Mouse (Mus musculus) right cerebral cortex, adult 2 months (tissue): ENCODE data around the gene Trp53tg5.

Source experiments
- DNase-seq, 2 experiments: peaks; one replicate each; pipeline ENCODE4 v3.0.0; 2021 to 2022; ENCODE audit warnings: low spot score in 2 of 2

Gene Trp53tg5

GRCm38 (mm10) chr2:164449341-164450042 is 24.0 kb downstream of the Trp53tg5 start:
- no peak for DNase-seq

GRCm38 (mm10) chr2:164448921-164449320 is 24.6 kb downstream of the Trp53tg5 start:
- no peak for DNase-seq

GRCm38 (mm10) chr2:164448140-164448539 is 25.4 kb downstream of the Trp53tg5 start:
- DNase-seq: no peak

- DNase-seq: no peak
Measured at GRCm38 (mm10) chr2:164446086-164446469, 27.4 kb downstream of the Trp53tg5 start.

GRCm38 (mm10) chr2:164445399-164446085 is 28.0 kb downstream of the Trp53tg5 start:
- no peak for DNase-seq

- no peak for DNase-seq
Measured at GRCm38 (mm10) chr2:164444701-164445100, 28.8 kb downstream of the Trp53tg5 start.

GRCm38 (mm10) chr2:164443460-164444000 is 30.0 kb downstream of the Trp53tg5 start, which contains the start of gene Sdc4:
TSS of gene Sdc4 (minus strand) at chr2:164443887.
- no peak for DNase-seq

GRCm38 (mm10) chr2:164443051-164443437 is 30.5 kb downstream of the Trp53tg5 start:
- DNase-seq: peak; percentile 57 to 76

GRCm38 (mm10) chr2:164442315-164443050 is 31.0 kb downstream of the Trp53tg5 start:
- no peak for DNase-seq

GRCm38 (mm10) chr2:164441731-164442130 is 31.8 kb downstream of the Trp53tg5 start:
- DNase-seq: no peak

GRCm38 (mm10) chr2:164441155-164441554 is 32.4 kb downstream of the Trp53tg5 start:
- DNase-seq: no peak

GRCm38 (mm10) chr2:164440314-164440713 is 33.2 kb downstream of the Trp53tg5 start:
- DNase-seq: no peak

GRCm38 (mm10) chr2:164439001-164439421 is 34.5 kb downstream of the Trp53tg5 start:
- peak in 1 of 2 experiments; percentile 25 for DNase-seq

GRCm38 (mm10) chr2:164438257-164438656 is 35.3 kb downstream of the Trp53tg5 start:
- no peak for DNase-seq

- no peak for DNase-seq
Measured at GRCm38 (mm10) chr2:164437710-164438109, 35.8 kb downstream of the Trp53tg5 start.

- DNase-seq: no peak
Measured at GRCm38 (mm10) chr2:164436961-164437360, 36.6 kb downstream of the Trp53tg5 start.

- DNase-seq: peak in 1 of 2 experiments; percentile 18
Measured at GRCm38 (mm10) chr2:164436215-164436913, 37.2 kb downstream of the Trp53tg5 start.

- no peak for DNase-seq
Measured at GRCm38 (mm10) chr2:164435216-164436090, 38.1 kb downstream of the Trp53tg5 start.

GRCm38 (mm10) chr2:164434681-164435080 is 38.8 kb downstream of the Trp53tg5 start:
- DNase-seq: no peak

GRCm38 (mm10) chr2:164433278-164433895 is 40.1 kb downstream of the Trp53tg5 start:
- no peak for DNase-seq
